Mouse (Mus musculus) spleen, adult 12 weeks (tissue): ENCODE results near the gene Scand1.

Source experiments
- DNase-seq: peaks from one replicate; pipeline ENCODE4 v3.0.0; 2022; ENCODE audit warnings: low spot score

Scand1 gene

DNA sequence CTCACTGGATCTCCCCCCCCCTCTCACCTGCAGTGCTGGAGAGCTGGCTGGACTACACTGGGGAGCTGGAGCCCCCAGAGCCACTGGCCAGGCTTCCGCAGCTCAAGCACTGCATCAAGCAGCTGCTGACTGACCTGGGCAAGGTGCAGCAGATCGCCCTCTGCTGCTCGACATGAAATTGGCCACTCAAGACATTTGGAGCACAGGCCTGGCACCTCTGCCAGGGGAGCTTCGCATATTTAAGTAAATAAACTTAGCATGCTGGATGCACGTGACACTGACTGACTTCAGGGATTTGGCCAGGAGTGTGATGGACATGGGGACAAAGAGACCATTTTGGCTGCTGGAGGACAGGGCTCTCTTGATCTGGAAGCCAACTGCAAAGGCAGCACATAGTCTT, 5.2 kb downstream of the Scand1 start:
- DNase-seq, result no peak

DNA sequence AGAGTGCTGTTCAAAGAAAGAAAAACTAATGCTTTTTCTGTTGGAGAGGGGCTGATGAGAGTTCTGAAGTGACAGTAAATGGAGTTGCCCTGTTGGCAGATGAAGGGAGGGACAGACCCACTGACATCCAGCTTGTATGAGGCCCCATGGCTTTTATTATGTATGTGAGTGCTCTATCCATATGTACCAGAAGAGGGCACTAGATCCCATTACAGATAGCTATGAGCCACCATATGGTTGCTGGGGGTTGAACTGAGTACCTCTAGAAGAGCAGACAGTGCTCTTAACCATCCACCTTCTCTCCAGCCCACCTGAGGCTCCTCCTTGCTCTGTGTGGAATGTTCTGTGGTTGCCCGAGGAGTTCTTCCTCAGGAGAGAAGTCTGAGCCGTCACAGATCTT, 6.7 kb downstream of the Scand1 start:
- no peak for DNase-seq

DNA sequence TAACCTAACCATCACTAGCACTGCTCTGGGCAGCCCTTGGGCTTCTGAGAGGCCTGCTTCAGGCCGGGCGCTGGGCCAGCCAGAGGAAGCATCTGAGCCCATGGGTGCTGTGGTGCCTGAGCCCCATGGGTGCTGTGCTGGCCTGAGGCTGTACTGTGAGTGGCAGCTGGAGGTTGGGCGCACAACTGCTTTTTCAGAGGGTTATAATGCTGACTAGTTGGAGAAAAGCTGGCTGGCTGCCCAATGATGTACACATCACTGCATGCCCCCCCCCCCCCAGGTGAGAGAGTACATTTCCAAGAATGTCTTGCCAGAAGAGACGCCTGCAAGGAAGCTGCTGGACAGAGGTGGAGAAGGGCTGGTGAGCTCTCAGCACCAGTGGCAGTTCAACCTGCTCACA, 8.2 kb downstream of the Scand1 start:
- no peak for DNase-seq

DNA sequence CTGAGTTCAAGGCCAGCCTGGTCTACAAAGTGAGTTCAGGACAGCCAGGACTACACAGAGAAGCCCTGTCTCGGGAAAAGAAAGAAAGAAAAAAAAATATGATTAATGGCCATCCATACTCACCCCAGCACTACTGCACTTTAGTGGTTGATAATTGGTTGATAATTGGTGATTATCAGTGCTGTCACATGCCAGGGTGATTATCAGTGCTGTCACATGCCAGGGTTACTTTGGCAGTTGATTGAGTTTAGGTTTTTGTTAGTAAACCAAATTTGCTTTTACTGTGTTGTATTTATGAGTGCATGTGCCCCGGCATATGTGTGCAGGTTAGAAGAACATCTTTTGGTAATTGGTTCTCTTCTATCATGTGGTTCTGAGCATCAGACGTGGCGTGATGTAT, 10.4 kb downstream of the Scand1 start:
- no peak for DNase-seq

DNA sequence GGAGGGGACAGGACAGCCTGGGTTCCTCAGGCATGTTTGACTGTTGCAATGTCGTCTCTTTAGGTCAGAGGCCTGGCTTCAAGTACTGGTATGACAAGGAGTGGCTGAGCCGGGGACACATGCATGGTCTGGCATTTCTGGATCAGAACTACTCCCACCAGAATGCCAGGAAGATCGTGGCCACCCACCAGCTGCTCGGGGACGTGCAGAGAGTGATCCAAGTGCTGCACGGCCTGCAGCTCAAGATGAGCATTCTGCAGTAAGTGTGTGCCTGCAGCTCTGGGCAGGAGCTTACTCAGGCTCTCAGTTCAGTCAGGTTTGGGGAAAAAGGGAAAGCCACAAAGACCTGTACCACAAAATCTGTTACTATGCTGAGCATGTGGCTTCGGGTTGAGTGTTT, 14.0 kb downstream of the Scand1 start:
- no peak for DNase-seq

DNA sequence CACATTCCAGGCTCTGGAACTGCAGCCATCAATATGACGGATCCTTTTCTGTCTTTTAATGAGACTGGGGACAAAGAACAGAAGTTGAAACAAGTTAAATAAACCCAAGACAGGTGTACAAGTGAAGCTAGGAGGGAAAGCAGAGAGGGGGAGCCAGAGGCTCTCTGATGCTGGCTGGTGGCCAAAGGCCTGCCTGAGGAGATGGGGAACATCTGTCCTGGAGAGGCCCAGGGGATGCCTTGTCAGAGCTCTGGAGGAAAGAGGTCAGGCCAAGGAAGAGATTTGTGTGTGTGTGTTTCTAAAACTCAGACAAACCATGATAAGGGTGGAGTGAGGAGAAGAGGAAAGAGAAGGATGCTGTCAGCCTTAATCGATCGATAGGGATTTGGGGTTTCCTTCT, 14.9 kb downstream of the Scand1 start:
- no peak for DNase-seq

DNA sequence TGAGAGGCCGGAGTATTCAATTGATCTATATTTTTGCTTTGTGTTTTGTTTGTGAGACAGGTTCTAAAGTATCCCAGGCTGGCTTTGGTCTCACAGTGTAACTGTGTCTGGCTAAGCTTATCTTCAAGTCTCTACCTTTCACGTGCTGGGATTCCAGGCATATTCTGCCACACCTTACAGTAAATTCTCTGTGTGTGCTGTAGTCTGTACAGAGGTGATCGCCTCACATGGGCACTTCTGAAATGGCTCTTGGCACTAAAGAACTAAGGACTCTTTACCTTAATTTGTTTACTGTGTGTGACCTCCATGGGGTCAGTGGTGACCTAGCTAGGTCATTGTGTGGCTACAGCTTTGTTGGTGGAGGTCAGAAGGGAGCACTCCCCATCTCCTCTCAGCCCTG, 16.3 kb downstream of the Scand1 start:
- DNase-seq, result no peak

DNA sequence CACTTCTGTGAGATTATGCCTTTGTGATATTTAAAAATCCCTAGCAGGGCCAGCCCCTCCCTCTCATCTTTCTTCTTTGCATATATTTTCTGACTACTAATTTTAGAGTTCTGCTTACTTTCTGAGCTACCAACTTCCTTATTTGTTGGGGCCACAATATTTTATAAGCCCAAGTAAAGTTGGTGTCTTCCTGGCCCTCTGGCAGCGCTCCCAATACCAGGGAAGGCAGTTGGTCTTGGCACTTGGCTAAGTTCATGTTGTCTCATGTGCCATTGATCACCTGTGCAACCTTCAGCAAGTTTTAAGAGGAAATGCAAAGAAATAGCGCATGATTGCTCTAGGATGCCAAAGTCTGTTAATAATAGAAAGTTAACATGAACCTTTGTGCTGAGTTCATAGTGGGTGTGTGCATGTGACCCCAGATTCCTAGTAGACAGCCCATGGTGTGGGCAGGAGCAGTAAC, 16.9 kb downstream of the Scand1 start:
- no peak for DNase-seq

DNA sequence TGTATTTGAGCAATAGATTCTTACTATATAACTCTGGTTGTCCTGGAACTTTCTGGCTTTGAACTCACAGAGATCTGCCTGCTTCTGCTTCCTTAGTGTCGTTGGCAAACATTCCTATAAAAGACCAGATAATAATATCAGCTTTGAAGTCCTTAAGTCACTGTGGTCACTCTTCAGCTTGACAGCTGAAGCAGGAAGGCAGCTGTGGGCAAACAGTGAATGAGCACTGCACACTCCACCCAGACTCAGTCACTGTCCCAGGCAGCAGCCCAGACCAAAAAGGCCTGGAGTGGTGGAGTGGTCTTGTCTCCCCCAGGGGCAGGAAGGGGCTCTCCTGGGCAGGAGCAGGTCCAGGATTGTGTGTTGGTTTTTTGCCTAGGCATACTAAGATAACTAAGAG, 20.5 kb downstream of the Scand1 start:
- no peak for DNase-seq

DNA sequence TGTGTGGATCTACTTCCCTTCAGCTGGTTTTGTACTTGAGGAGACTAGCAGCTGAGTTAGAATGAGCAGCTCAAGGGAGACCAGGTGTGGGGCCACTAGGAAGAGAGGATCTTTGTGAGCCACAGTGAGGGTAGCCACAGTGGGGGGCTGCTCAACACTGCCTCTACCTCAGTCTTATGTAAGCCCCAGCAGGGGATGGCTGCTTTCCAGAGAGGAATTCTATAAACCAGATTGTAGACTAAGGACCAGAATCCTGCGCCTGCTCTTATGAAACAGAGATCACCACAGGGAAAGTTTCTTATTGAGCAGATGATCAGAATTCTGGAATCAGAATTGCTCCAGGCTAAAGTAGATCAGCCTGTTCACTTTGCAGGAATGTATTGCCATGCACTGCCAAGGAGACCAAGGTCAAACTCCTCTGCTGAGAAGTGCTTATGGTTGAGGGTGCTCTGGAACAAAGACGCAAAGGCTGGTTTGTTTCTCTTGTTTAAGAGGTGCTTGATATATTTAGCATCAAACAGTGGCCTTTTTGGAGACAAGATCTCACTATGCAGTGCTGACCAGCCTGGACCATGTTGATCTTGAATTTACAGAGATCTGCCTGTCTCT, 22.8 kb downstream of the Scand1 start:
- no peak for DNase-seq

DNA sequence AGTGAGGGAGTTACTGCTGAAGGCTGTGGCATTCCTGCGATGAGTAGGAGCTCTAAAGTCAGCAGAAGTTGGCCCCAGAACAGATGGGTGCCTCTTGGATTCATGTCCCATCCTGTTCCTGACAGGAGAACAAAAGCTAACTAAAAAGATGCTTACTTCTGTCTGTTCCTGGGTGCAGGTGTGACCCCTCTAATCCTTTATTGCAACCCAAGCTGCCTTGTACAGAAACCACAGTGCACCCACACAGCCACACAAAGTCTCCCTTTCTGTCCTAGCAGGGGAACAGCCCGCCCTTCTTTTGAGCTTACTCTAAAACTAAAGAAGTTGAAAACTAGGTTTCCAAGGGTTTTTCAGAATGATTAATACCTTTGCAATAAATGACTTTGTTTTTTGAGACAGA, 24.3 kb downstream of the Scand1 start:
- DNase-seq, result no peak

DNA sequence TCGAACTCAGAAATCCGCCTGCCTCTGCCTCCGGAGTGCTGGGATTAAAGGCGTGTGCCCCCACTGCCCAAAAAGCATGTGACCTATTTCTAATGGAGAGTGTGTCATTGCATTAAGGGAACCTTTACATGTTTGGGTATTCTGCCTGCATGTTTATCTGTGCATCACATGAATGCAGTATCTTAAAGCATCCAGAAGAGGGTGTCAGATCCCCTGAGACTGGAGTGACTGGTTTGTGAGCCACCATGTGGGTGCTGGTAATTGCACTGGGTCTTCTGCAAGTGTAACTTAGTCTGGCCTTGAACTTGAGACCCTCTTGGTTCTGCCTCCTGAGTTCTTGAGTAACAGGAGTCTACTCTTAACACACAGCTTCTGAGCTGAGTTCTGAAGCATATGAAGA, 25.8 kb downstream of the Scand1 start:
- DNase-seq, result no peak

DNA sequence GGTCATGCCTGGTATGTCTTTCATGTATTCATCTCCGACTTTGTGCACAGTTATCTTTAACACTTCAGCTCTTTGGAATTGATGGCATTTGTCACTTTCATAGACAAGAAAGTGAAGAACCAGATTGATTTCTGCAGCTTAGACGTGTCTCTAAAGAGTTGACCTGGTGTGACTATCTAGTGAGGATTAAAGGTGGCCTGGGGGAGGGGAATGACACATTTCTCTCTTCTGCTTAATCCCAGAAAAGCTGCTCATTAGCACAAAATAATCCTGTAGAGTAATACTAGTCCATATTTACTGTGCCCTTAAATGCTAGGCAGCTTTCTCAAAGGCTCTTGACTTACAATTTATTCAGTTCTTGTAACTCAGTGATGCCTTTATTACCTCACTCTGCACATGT, 27.3 kb downstream of the Scand1 start:
- no peak for DNase-seq

DNA sequence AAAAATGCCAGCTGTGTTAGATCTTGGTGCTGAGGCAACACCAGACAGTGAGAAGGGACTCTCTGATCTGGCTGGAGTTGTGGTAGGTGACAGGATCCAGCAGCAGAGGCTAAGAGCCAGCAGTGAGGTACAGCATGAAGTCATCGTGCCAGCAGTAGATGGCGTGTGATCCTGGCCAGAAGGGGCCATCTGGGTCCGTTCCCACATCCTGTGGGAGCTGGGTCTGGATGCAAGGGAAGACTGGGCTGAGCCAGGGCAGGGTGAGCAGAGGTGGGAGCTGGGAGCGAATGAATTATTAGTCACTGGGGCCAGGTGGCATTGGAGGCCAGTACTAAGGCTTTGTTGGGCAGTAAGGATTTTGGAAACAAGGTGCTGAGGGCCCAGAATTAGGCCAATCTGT, 31.3 kb downstream of the Scand1 start:
- DNase-seq, result no peak

DNA sequence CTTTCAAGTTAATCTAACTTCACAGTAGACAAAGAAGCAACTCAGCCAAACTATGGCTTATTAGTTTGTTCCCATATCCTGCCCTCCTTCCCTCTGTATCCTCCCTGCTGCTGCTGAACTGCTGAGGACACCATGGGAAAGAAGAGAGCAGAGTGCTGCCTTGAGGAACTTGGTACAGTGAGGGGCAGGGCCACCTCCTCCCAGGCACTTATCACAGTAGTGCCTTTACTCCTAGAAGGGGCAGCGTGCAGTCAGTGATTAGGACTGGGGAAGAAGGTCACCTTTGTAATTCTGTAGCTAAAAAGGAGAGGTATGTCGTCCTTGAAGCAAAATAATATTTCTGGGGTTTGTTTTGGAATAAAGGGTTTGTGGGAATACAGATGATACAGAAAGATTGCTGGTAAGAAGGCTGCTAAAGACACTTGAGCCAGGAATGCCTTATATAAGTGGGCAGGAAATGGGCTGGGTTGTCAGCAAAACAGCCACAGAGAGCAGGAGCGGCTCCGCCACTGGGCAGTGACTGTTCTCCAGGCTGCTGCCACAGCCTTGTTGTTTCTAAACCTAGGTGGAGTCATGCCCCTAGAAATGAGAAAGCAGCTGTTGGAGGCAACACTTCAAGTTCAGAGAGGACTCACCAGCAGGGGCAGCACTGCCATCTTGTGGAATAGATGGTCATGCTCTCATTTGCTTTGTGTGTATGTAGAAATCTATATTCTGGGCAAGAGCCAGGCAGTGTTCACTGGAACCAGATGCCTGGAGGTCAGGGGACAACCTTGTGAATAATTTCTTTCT, 34.1 kb downstream of the Scand1 start:
- peak; percentile 64 for DNase-seq

DNA sequence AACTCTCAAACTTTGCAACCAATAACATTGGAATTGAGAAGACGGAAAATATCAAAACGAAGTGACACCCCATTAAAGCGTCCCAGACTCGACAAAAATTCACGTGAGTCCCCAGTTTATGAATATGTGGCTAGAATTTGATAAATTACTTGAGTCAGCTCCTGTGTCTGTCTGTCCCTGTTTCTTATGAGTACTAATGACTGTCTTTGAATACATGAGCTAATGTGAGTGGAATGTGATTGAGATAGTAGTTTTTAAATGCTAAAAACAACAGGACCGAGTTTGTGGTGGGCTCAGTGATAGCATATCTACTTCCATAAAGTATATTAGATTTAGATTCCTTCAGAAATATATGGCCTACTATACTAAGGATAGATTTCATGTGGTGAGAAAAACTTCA, 40.0 kb downstream of the Scand1 start:
- DNase-seq, result no peak

DNA sequence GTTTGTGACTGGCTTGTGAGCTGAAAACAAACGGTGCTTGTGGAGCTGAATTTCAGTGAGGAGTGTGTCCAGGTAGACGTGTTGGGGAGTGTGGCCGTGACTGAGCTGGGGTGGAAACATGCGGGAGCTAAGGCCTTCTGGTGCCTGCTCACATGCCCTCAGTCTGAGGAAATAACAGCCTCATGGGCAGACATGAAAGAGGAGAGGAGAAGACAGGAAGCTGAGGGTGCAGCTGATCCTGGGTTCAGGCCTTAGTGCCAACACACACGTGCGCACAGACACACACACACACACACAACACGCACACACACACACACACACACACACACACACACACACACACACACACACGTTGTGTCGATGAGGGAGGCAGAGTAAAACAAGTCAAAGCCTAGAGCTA, 44.9 kb downstream of the Scand1 start:
- DNase-seq, result no peak

DNA sequence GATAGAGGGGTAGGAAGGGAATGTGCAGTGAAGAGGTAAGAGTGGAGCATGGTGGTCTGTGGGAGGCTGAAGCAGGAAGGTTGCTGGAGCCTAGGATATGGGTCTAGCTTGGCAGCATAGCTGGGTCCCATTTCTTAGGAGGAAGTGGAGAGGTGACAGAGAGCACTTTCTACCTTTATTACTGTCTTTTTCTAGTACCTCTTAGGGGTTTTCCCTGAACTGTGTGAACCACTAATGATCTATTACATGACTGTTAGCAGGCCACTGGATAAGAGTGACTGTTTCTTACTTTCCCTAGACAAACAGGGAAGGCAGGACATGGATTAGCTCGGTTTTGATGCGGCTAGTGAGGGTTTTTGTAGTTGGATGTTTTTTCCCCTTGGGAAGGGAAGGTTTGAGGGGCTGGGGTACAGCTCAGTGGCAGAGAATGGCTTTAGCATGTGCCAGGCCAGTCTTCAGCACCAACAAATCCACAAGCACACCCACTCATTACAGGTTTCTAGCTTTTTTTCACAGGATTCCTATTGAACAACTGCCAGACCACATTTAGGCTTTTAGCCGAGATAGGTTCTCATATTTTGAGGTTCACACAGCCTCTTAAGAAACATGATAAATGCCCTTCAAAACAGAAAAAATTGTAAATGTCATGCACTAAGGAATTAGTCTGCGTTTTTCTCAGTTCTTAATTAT, 49.2 kb downstream of the Scand1 start:
- no peak for DNase-seq
